Mouse (Mus musculus): ENCODE data around the gene Ccrl2. TPM values are rescaled to one million over a fixed set of nuclear protein-coding genes. Genes with fewer than 3 reads are reported as not detected.

Gene Ccrl2
- total RNA-seq, 2 experiments from 2014 or later, result 13.8 to 25.2 TPM

Other genes with a start within 250 kb of the Ccrl2 start
- not detected in 2 replicates for gene Prss44, start 243.5 kb downstream of the Ccrl2 start, total RNA-seq (2015; ENCODE audit: low replicate concordance)
- gene Prss44, start 243.5 kb downstream of the Ccrl2 start, total RNA-seq (2017; ENCODE audit: low replicate concordance), result not detected in 2 replicates
- gene Prss43, start 230.8 kb downstream of the Ccrl2 start, total RNA-seq (2015; ENCODE audit: low replicate concordance), result not detected in 2 replicates
- gene Prss43, start 230.8 kb downstream of the Ccrl2 start, total RNA-seq (2017; ENCODE audit: low replicate concordance), result not detected in 2 replicates
- gene Prss45, start 222.9 kb downstream of the Ccrl2 start, total RNA-seq (2015; ENCODE audit: low replicate concordance), result not detected in 2 replicates
- not detected in 2 replicates for gene Prss45, start 222.9 kb downstream of the Ccrl2 start, total RNA-seq (2017; ENCODE audit: low replicate concordance)
- not detected in 2 replicates for gene Prss46, start 213.0 kb downstream of the Ccrl2 start, total RNA-seq (2015; ENCODE audit: low replicate concordance)
- not detected in 2 replicates for gene Prss46, start 213.0 kb downstream of the Ccrl2 start, total RNA-seq (2017; ENCODE audit: low replicate concordance)
- gene Prss50, start 199.6 kb downstream of the Ccrl2 start, total RNA-seq (2015; ENCODE audit: low replicate concordance), result not detected in 2 replicates
- not detected in 2 replicates for gene Prss50, start 199.6 kb downstream of the Ccrl2 start, total RNA-seq (2017; ENCODE audit: low replicate concordance)
- gene Als2cl, start 177.6 kb downstream of the Ccrl2 start, total RNA-seq (2015; ENCODE audit: low replicate concordance), result 0.36 TPM in 1 of 2 replicates, not detected in the other
- gene Als2cl, start 177.6 kb downstream of the Ccrl2 start, total RNA-seq (2017; ENCODE audit: low replicate concordance), result 0.26 TPM in 1 of 2 replicates, not detected in the other
- not detected in 2 replicates for gene Tmie, start 177.4 kb downstream of the Ccrl2 start, total RNA-seq (2015; ENCODE audit: low replicate concordance)
- not detected in 2 replicates for gene Tmie, start 177.4 kb downstream of the Ccrl2 start, total RNA-seq (2017; ENCODE audit: low replicate concordance)
- not detected in 2 replicates for gene Fam240a, start 140.7 kb downstream of the Ccrl2 start, total RNA-seq (2015; ENCODE audit: low replicate concordance)
- not detected in 2 replicates for gene Fam240a, start 140.7 kb downstream of the Ccrl2 start, total RNA-seq (2017; ENCODE audit: low replicate concordance)
- not detected in 2 replicates for gene Tdgf1, start 111.4 kb downstream of the Ccrl2 start, total RNA-seq (2015; ENCODE audit: low replicate concordance)
- not detected in 2 replicates for gene Tdgf1, start 111.4 kb downstream of the Ccrl2 start, total RNA-seq (2017; ENCODE audit: low replicate concordance)
- 0.72 TPM in 1 of 2 replicates, not detected in the other for gene Lrrc2, start 106.0 kb downstream of the Ccrl2 start, total RNA-seq (2015; ENCODE audit: low replicate concordance)
- not detected in 2 replicates for gene Lrrc2, start 106.0 kb downstream of the Ccrl2 start, total RNA-seq (2017; ENCODE audit: low replicate concordance)
- not detected in 2 replicates for gene Rtp3, start 66.9 kb downstream of the Ccrl2 start, total RNA-seq (2015; ENCODE audit: low replicate concordance)
- not detected in 2 replicates for gene Rtp3, start 66.9 kb downstream of the Ccrl2 start, total RNA-seq (2017; ENCODE audit: low replicate concordance)
- 420 and 461 TPM in 2 replicates for gene Ltf, start 38.2 kb downstream of the Ccrl2 start, total RNA-seq (2015; ENCODE audit: low replicate concordance)
- gene Ltf, start 38.2 kb downstream of the Ccrl2 start, total RNA-seq (2017; ENCODE audit: low replicate concordance), result 308 and 520 TPM in 2 replicates
- 8.4 and 37.8 TPM in 2 replicates for gene Lrrfip2, start 60.1 kb upstream of the Ccrl2 start, total RNA-seq (2015; ENCODE audit: low replicate concordance)
- 57.0 and 75.1 TPM in 2 replicates for gene Lrrfip2, start 60.1 kb upstream of the Ccrl2 start, total RNA-seq (2017; ENCODE audit: low replicate concordance)
- 33.1 and 36.0 TPM in 2 replicates for gene Mlh1, start 214.3 kb upstream of the Ccrl2 start, total RNA-seq (2015; ENCODE audit: low replicate concordance)
- 31.2 and 35.4 TPM in 2 replicates for gene Mlh1, start 214.3 kb upstream of the Ccrl2 start, total RNA-seq (2017; ENCODE audit: low replicate concordance)
- 23.5 and 26.3 TPM in 2 replicates for gene Epm2aip1, start 214.4 kb upstream of the Ccrl2 start, total RNA-seq (2015; ENCODE audit: low replicate concordance)
- gene Epm2aip1, start 214.4 kb upstream of the Ccrl2 start, total RNA-seq (2017; ENCODE audit: low replicate concordance), result 16.9 and 21.7 TPM in 2 replicates